Mouse (Mus musculus): Measurements from ENCODE around the gene Arl11. TPM values are rescaled to one million over a fixed set of nuclear protein-coding genes. Genes with fewer than 3 reads are reported as not detected.

Gene Arl11
- polyA plus RNA-seq, 1 experiment from 2014 or later: 1.2 TPM

DNA sequence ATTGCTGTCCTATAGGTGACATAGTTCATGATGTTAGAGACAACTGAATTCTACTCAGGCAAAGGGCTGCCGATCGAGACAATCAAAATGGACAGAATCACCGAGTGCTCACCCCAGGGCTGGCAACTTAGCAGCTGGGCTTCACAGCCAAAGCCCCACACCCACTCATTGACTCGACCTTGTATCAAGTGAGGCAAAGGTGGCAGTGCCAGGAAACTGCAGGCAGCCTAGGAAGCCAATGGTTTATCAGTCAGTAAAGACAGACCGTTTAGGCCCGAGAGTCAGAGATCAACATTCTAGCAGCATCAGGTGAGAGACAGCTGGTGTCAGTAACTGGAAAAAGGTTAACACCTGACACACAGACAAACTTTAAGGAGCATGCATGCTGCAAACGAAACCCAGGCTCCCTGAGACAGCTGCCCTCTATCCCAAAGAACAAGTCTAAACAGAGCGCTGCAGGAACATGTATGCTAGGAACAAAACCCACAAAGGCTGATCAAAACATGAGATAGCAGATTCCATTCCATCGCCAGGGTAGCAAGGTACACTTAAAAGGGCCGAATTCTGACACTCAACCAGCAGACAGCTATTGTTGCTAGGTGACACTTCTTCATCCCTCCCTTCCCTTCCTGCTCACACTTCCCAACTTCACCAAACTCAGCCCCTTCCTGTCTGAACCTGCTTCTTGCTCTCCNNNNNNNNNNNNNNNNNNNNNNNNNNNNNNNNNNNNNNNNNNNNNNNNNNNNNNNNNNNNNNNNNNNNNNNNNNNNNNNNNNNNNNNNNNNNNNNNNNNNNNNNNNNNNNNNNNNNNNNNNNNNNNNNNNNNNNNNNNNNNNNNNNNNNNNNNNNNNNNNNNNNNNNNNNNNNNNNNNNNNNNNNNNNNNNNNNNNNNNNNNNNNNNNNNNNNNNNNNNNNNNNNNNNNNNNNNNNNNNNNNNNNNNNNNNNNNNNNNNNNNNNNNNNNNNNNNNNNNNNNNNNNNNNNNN lies 45.0 kb downstream of the Arl11 start:
- TF ChIP-seq CTCF (IDR thresholded peaks at IDR 0.05; ENCODE audit: low read depth) (no peak), EP300 (optimal IDR thresholded peaks at IDR 0.05) (peak; percentile 51)
- ATAC-seq (ENCODE audit: low FRiP score, low TSS enrichment) (peak; percentile 79), DNase-seq (ENCODE audit: low spot score) (no peak)
- Histone ChIP-seq H3K4me1 (replicated peaks; ENCODE audit: control insufficient read depth, insufficient read depth) (no peaks in the 10 kb centered on the region), H3K27me3 (ENCODE audit: control insufficient read depth, insufficient read depth, low read length) (no peaks in the 10 kb centered on the region), H3K4me3 (ENCODE audit: low read depth, low read length) (no peak overlapping the region), H3K27ac (replicated peaks) (peak overlapping the region; percentile 75), H3K9me3 (ENCODE audit: control insufficient read depth, low read length) (no peaks in the 10 kb centered on the region), H3K4me2 (replicated peaks; ENCODE audit: low read depth) (no peak overlapping the region), H3K36me3 (ENCODE audit: control insufficient read depth, insufficient read depth, low read length) (no peaks in the 10 kb centered on the region), H3K9ac (ENCODE audit: low read length) (no peak overlapping the region)
- WGBS: 48% methylated on average over 10 of the region's 10 CpGs

DNA sequence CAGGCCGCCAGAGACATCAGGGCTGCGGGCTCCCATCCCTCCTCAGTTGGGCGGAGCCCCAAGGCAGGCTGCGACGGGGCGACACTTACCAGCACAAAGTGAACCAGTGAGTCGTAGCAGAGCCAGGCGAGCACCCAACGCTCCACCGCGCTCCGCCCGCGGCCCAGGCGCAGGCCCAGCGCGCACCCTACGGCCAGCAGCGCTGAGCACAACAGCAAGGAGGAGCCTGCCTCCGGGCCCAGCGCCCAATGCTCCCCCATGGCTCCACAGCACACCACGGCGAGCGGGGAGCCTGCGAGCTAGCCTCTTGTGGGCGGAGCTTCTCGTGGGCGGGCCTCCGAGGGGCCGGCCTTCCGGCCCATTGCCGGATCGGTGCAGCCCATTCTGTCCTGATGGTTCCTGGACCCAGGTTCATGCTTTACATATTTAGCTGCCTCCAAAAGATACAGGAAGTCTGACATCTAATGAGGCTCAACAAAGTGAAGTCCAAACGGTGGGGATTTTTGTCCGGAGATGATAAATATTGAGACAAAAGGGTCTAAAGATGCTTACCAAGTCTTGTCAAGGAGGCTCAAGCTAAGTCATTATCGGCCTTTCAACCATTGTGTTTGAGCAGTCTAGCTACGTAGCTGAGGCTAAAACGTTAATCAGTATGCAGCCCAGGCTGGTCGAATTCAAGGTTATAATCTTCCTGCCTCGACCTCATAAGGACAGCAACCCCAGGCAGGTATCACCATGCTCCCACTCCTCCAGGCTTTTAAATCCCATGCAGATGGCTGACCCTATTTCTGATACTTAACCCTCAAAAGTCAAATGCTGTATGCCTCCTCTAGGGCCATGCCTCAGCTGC lies 50.8 kb downstream of the Arl11 start, which contains the start of gene Ebpl:
Gene Ebpl (minus strand): TSS at position 309 of the 850 bp plus-strand sequence.
- Histone ChIP-seq H3K9ac (ENCODE audit: low read length) (peak within 1 kb of the TSS; percentile 75), H3K9me3 (ENCODE audit: control insufficient read depth, low read length) (no peaks in the 10 kb centered on the region), H3K4me2 (replicated peaks; ENCODE audit: low read depth) (peak within 1 kb of the TSS; percentile 67), H3K36me3 (ENCODE audit: control insufficient read depth, insufficient read depth, low read length) (no peaks in the 10 kb centered on the region), H3K27ac (replicated peaks) (peak within 1 kb of the TSS; percentile 91), H3K27me3 (ENCODE audit: control insufficient read depth, insufficient read depth, low read length) (no peaks in the 10 kb centered on the region), H3K4me3 (ENCODE audit: low read depth, low read length) (peak within 1 kb of the TSS; percentile 58), H3K4me1 (replicated peaks; ENCODE audit: control insufficient read depth, insufficient read depth) (no peaks in the 10 kb centered on the region)
- WGBS: under 1% methylated on average over 40 of the region's 40 CpGs
- no peak for TF ChIP-seq EP300 (optimal IDR thresholded peaks at IDR 0.05)
- TF ChIP-seq CTCF (IDR thresholded peaks at IDR 0.05; ENCODE audit: low read depth): peak; percentile 46
- DNase-seq (ENCODE audit: low spot score): peak; percentile 94
- ATAC-seq (ENCODE audit: low FRiP score, low TSS enrichment): peak; percentile 96

DNA sequence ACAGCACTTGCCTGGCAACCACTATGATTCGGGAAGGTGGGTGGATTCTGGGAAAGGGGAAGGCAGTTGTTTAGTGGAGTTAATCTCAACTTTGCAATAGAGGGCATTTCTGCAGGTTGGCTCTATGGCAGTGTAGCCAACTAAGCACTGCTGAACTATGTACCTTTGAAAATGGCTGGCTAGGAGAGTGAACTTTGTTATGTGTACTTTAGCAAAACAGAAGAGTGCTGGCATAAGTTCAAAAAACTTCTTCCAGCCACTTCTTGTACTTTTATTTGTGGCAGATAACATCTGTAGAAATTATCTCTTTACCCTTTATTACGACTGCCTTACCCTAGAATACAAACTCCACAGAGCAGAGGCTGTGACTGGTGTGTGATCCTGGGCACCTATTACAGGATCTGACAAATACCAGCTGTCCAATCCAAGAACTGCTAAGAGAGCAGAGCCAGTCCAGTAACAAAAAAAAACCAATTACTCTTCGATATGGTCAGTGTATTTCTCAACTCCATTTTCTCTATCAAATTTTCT lies 51.5 kb downstream of the Arl11 start:
- peak overlapping the region; percentile 91 for H3K27ac ChIP-seq (replicated peaks)

More for the DNA sequence above, 51.5 kb downstream of the Arl11 start:
- Histone ChIP-seq H3K9me3 (ENCODE audit: control insufficient read depth, low read length) (no peaks in the 10 kb centered on the region), H3K4me1 (replicated peaks; ENCODE audit: control insufficient read depth, insufficient read depth) (no peaks in the 10 kb centered on the region), H3K4me3 (ENCODE audit: low read depth, low read length) (peak overlapping the region; percentile 58; the same call in 1 of the 2 replicates), H3K27me3 (ENCODE audit: control insufficient read depth, insufficient read depth, low read length) (no peaks in the 10 kb centered on the region), H3K4me2 (replicated peaks; ENCODE audit: low read depth) (peak overlapping the region; percentile 67), H3K9ac (ENCODE audit: low read length) (no peak overlapping the region), H3K36me3 (ENCODE audit: control insufficient read depth, insufficient read depth, low read length) (no peaks in the 10 kb centered on the region)
- TF ChIP-seq EP300 (optimal IDR thresholded peaks at IDR 0.05): no peak
- TF ChIP-seq CTCF (IDR thresholded peaks at IDR 0.05; ENCODE audit: low read depth): no peak
- DNase-seq (ENCODE audit: low spot score) (no peak), ATAC-seq (ENCODE audit: low FRiP score, low TSS enrichment) (peak; percentile 60; the same call in 1 of the 2 replicates)
- WGBS: 29% methylated on average over 3 of the region's 3 CpGs

Other genes with a start within 250 kb of the Arl11 start
- 0.65 and 0.95 TPM in 2 replicates for gene Sacs, start 171.3 kb upstream of the Arl11 start, polyA plus RNA-seq (2015; fragmentation: Nextera tagmentation; extraction: Ambion mirVana)
- 2.4 and 2.9 TPM in 2 replicates for gene Sgcg, start 51.3 kb upstream of the Arl11 start, polyA plus RNA-seq (2015; fragmentation: Nextera tagmentation; extraction: Ambion mirVana)
- gene Ebpl, start 50.7 kb downstream of the Arl11 start, polyA plus RNA-seq (2015; fragmentation: Nextera tagmentation; extraction: Ambion mirVana): 18.3 and 20.2 TPM in 2 replicates
- gene Kpna3, start 130.1 kb downstream of the Arl11 start, polyA plus RNA-seq (2015; fragmentation: Nextera tagmentation; extraction: Ambion mirVana): 20.3 and 21.2 TPM in 2 replicates
- gene Spryd7, start 247.1 kb downstream of the Arl11 start, polyA plus RNA-seq (2015; fragmentation: Nextera tagmentation; extraction: Ambion mirVana): 31.0 and 31.6 TPM in 2 replicates

Data from stomach, postnatal 0 days (tissue).